Mouse (Mus musculus): ENCODE results near the gene Dnajc10. TPM values are rescaled to one million over a fixed set of nuclear protein-coding genes. Genes with fewer than 3 reads are reported as not detected.
A peak's percentile ranks its signal among the peaks of the same experiment; 100 is the strongest.

Dnajc10 gene
- 86.6 and 97.0 TPM in 2 replicates for polyA plus RNA-seq (2016; fragmentation: Nextera tagmentation; extraction: Ambion mirVana)

DNA sequence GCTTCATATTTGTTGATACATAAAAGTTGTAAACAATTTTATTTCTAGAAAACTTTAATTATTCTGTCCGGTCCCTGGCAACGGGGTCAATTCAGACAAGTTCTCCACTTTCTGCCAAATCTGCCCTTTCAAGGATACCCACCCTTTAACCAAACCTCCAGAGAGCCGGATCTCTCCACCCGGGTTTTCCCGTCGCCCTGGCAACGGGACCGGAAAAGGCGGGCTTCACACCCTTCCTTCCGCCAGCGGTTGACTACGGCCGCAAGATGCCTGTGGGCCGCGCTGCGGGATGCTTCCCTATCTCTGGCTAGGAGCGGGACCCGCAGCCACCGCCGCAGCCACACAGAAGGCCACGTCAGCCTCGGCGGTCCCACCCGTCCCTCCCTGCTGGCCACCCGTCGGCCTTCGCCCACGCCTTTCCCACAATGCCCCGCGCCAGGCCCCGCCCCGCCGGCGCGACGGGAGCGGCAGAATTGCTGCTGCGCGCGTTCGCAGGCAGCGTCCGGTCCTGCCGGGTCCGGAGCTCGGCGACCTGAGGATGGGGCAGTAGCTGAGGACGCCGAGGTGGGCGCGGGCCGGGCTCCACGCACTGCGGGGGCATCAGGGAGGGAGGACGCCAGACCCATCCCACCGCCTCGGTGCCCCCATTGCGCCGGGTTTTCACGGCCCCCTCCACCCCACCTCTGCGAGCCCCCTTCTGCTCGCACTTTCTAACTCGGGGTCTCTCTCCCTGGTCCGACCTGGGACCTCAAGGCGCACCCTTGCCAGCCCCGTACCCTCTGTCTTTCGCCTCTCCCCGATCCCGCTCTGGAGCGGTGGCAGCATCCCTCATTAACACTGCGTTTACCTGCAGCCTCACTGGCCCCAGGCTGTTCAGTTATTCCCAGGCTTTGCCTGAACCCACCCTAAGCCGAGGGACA lies at the start of gene Dnajc10:
TSS of gene Dnajc10 (plus strand) at position 225 of the 920 bp plus-strand sequence.
- peak within 1 kb of the TSS; percentile 88 for H3K9ac ChIP-seq
- peak within 1 kb of the TSS; percentile 78 for H3K4me3 ChIP-seq
- H3K4me2 ChIP-seq (replicated peaks), result peak within 1 kb of the TSS; percentile 70
- H3K27ac ChIP-seq, result peak within 1 kb of the TSS; percentile 97
- H3K27me3 ChIP-seq, result no peaks in the 10 kb centered on the region
- 0 out of 2 replicates have a peak, but pooled peaks cover 8% of the 10 kb centered on the region for H3K36me3 ChIP-seq
- H3K4me1 ChIP-seq, result peaks cover 14% of the 10 kb centered on the region; the same call in 1 of the 2 replicates
- no peaks in the 10 kb centered on the region for H3K9me3 ChIP-seq (replicated peaks)
- ATAC-seq (ENCODE audit: low FRiP score), result peak; percentile 96
- under 1% methylated on average over 66 of the region's 72 CpGs for WGBS

DNA sequence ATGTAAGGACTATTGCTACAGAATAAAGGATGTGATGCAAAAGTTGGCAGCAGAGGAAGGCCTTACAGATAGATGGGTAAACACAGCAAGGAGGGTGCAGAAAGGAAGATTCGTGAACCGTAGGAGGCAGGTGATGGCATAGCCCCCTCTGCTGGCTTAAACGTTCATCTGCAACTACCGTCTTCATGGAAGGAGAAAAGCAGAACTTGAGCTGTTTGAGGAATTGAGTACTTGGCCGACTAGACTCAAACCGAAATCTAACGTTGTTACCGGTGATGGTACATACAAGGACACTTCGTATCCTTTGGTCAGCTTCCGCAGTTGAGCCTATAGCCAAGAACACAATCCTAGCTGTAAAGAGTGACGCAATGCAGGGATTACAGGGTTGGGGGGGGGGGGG lies 48.4 kb upstream of the Dnajc10 start:
- H3K36me3 ChIP-seq, result no peaks in the 10 kb centered on the region
- 17% methylated on average over 11 of the region's 11 CpGs for WGBS
- no peak overlapping the region for H3K9ac ChIP-seq
- H3K4me1 ChIP-seq, result no peaks in the 10 kb centered on the region
- 0 out of 2 replicates have a peak, but pooled peaks have one; percentile 46 for ATAC-seq (ENCODE audit: low FRiP score)
- peak overlapping the region; percentile 36 for H3K4me2 ChIP-seq (replicated peaks)
- no peak overlapping the region for H3K27ac ChIP-seq
- no peak overlapping the region for H3K4me3 ChIP-seq
- no peaks in the 10 kb centered on the region for H3K27me3 ChIP-seq
- no peaks in the 10 kb centered on the region for H3K9me3 ChIP-seq (replicated peaks)

DNA sequence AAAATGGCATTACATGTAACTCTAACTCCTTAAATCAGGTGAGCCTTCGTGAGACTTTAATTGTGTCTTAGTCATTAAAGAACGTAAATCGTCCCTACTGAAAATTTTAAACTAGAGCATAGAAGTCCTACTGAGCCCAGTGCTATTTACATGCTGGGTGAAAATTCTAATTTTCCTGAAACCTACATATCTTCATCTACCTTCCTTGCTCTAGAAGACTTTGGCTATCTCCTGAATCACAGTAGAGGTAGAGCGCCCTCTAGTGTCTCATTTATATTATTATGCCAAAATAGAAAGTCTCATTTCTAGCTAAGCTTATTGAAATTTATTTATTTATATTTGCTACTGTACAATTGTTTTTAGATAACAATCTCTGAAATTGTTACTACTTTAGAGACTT lies 47.2 kb upstream of the Dnajc10 start:
- ATAC-seq (ENCODE audit: low FRiP score), result no peak
- Histone ChIP-seq H3K9me3 (replicated peaks) (no peaks in the 10 kb centered on the region), H3K9ac (no peak overlapping the region), H3K4me3 (no peak overlapping the region), H3K36me3 (no peaks in the 10 kb centered on the region), H3K27me3 (no peaks in the 10 kb centered on the region), H3K4me1 (no peaks in the 10 kb centered on the region), H3K4me2 (replicated peaks) (no peak overlapping the region), H3K27ac (no peak overlapping the region)
- WGBS, result 62% methylated on average over 4 of the region's 4 CpGs

DNA sequence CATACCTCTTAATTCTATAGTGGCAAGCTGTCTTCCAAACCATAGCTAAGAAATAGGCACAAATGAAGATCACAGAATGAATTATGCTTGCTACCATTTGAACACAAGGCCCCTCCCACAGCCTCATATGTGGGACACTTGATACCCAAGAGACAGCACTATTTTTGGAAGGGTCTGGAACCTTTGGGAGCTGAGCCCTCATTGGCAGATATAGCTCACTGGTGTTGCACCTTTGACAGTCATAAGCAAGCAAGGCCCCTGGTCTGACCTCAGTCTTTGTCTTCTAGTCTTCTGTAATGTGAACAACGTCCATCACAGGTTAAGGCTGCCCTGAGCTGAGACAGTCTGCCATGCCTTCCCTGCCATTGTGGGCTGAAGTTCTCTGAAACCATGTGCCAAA lies 43.8 kb upstream of the Dnajc10 start:
- Histone ChIP-seq H3K9me3 (replicated peaks) (no peaks in the 10 kb centered on the region), H3K4me2 (replicated peaks) (no peak overlapping the region), H3K27ac (no peak overlapping the region), H3K36me3 (no peaks in the 10 kb centered on the region), H3K9ac (no peak overlapping the region), H3K4me3 (no peak overlapping the region), H3K27me3 (no peaks in the 10 kb centered on the region), H3K4me1 (no peaks in the 10 kb centered on the region)
- 80% methylated on average over 1 of the region's 1 CpGs for WGBS
- ATAC-seq (ENCODE audit: low FRiP score), result no peak

DNA sequence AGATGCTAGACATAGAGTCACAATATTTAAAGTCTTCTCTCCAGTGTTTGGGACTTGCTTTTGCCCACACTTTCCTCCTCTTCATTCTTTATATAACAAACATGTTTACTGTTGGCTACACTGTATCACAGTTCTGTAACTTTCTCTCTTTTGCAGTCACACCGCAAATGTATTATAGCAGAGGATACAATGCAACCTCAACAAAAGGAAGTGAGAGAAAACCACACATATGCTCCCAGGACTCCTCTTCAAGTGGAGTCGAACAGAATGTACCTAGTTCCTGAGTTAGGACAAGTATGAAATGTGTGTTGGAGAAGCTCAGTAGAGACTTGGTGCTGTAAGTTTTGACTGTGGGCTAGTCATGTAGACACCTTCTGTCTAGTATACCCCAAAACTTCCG lies 42.2 kb upstream of the Dnajc10 start:
- Histone ChIP-seq H3K4me2 (replicated peaks) (no peak overlapping the region), H3K9me3 (replicated peaks) (no peaks in the 10 kb centered on the region), H3K27ac (no peak overlapping the region), H3K9ac (no peak overlapping the region), H3K36me3 (no peaks in the 10 kb centered on the region), H3K27me3 (no peaks in the 10 kb centered on the region), H3K4me1 (no peaks in the 10 kb centered on the region), H3K4me3 (no peak overlapping the region)
- ATAC-seq (ENCODE audit: low FRiP score), result no peak
- 92% methylated on average over 3 of the region's 3 CpGs for WGBS

DNA sequence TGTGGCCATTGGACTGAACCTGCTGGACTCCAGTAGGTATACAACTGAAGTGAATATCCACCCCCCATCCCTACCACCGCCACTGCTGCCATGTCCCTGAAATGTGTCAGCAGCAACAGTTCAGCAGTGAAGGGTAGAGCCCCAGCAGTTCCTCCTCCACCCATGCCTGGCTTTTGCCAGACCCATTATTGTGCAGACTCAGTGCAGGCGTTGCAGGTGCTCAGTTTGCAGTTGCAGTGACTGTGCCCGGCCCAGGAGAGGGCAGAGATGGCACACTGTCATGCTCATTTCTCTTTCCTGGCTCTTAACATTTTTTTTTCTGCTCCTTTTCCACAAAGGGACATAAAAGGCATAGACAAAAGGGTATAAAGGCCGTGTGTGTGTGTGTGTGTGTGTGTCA lies 41.5 kb upstream of the Dnajc10 start:
- Histone ChIP-seq H3K27me3 (no peaks in the 10 kb centered on the region), H3K9me3 (replicated peaks) (no peaks in the 10 kb centered on the region), H3K9ac (no peak overlapping the region), H3K27ac (no peak overlapping the region), H3K4me1 (no peaks in the 10 kb centered on the region), H3K4me3 (no peak overlapping the region), H3K36me3 (no peaks in the 10 kb centered on the region), H3K4me2 (replicated peaks) (no peak overlapping the region)
- no peak for ATAC-seq (ENCODE audit: low FRiP score)
- 72% methylated on average over 4 of the region's 4 CpGs for WGBS

DNA sequence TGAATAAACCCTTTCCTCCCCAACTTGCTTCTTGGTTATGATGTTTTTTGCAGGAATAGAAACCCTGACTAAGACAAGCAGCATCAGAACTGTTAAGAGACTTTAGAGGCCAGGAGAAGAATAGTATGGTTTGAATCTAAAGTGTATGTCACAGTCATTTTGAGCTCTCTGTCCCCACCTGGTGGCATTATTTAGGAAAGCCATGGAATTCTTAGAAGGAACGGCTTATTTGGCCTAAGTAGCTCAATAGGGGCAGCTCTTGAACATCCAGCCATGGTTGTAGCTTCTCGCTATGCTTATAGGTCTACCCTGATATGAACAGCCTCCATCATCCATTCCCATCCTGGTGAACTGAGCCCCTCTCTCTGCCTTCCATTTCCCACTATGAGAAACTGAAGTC lies 40.1 kb upstream of the Dnajc10 start:
- Histone ChIP-seq H3K27ac (no peak overlapping the region), H3K27me3 (no peaks in the 10 kb centered on the region), H3K9ac (no peak overlapping the region), H3K4me2 (replicated peaks) (no peak overlapping the region), H3K4me1 (no peaks in the 10 kb centered on the region), H3K36me3 (no peaks in the 10 kb centered on the region), H3K9me3 (replicated peaks) (no peaks in the 10 kb centered on the region), H3K4me3 (no peak overlapping the region)
- 51% methylated on average over 2 of the region's 2 CpGs for WGBS
- no peak for ATAC-seq (ENCODE audit: low FRiP score)

DNA sequence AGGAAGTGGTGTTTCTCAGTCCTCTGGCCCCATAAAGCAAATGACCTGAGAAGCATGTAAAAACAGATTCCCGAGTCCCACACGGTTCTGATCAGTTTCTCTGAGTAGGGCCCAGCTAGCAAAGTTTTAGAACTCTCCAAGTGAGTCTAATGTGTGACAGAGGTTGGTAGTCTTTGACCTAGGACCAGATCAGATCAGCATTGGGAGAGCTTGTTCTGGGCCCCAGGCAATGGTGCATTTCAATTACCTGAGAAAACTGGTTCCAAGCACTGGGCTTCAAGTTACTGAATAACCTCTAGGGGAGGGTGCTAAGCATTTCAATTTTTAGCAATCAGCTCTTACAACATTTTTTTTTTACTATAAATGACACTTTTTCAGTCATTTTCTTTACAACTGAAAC lies 33.1 kb upstream of the Dnajc10 start:
- 89% methylated on average over 2 of the region's 2 CpGs for WGBS
- Histone ChIP-seq H3K9me3 (replicated peaks) (no peaks in the 10 kb centered on the region), H3K9ac (no peak overlapping the region), H3K4me1 (no peaks in the 10 kb centered on the region), H3K36me3 (no peaks in the 10 kb centered on the region), H3K4me3 (no peak overlapping the region), H3K4me2 (replicated peaks) (no peak overlapping the region), H3K27ac (no peak overlapping the region), H3K27me3 (no peaks in the 10 kb centered on the region)
- no peak for ATAC-seq (ENCODE audit: low FRiP score)

DNA sequence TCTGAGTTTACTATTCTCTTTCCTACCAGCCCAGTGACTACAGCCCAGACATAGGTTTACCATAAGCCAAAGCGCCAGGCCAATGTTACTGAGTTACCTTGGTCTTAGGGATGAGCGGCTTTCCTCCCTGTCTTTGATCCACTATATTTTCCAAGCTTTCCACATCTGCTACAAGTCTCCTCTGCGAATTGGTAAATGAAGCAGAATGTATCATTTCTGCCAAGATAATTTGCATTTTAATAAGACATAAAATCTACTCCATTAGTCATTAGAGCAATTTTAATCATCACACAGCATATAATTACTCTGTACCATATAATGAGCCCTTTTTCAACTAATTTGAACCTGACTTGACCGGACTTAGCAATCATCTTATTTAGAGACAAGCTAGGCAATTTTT lies 28.9 kb upstream of the Dnajc10 start:
- peak; percentile 54; the same call in 1 of the 2 replicates for ATAC-seq (ENCODE audit: low FRiP score)
- Histone ChIP-seq H3K36me3 (no peaks in the 10 kb centered on the region), H3K27ac (no peak overlapping the region), H3K4me2 (replicated peaks) (no peak overlapping the region), H3K4me1 (no peaks in the 10 kb centered on the region), H3K4me3 (no peak overlapping the region), H3K9ac (no peak overlapping the region), H3K9me3 (replicated peaks) (no peaks in the 10 kb centered on the region), H3K27me3 (no peaks in the 10 kb centered on the region)
- WGBS, result 87% methylated on average over 4 of the region's 4 CpGs

DNA sequence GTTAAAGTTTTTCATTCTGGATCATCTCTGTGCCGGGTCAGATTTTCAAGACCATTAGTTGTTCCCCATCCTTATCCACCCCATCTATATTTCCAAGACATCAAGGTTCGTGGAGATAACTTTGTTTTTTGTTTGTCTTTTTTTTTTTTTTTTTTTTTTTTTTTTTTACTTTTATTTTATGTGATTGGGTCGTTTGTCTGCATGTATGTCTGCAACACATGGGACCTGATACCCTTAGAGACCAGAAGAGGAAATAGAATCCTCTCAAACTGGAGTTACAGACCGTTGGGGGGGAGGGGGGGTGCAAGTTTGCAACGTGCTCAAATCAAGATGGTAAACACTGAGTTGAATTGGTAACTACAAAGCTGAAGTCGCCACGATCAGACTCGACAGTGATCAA lies 23.1 kb upstream of the Dnajc10 start, which contains the start of gene Prdx6b:
TSS of gene Prdx6b (plus strand) at position 301 of the 400 bp plus-strand sequence.
- Histone ChIP-seq H3K9ac (no peak within 1 kb of the TSS), H3K4me3 (no peak within 1 kb of the TSS), H3K9me3 (replicated peaks) (no peaks in the 10 kb centered on the region), H3K27me3 (no peaks in the 10 kb centered on the region), H3K4me2 (replicated peaks) (no peak within 1 kb of the TSS), H3K4me1 (no peaks in the 10 kb centered on the region), H3K36me3 (no peaks in the 10 kb centered on the region), H3K27ac (no peak within 1 kb of the TSS)
- ATAC-seq (ENCODE audit: low FRiP score), result no peak
- WGBS, result 86% methylated on average over 8 of the region's 8 CpGs

DNA sequence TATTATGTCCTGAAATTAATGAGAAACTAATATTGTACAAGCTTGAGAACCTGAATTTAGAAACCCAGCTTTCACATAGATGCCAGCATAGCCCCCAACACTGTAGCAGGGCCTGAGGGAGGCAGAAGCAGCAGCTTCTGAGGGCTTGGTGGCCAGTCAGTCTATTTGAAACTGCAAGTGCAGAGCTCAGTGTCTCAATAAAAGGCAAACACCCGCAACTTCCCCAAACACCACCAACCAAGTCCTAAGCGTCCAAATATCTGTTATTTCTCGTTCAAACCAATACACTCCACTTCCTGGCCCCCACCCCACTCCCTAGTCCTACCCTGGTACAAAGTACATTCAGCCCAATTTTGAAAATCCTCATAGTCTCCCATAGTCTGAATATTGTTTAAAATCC lies 16.9 kb upstream of the Dnajc10 start:
- no peak for ATAC-seq (ENCODE audit: low FRiP score)
- no peak overlapping the region for H3K9ac ChIP-seq
- no peaks in the 10 kb centered on the region for H3K27me3 ChIP-seq
- no peaks in the 10 kb centered on the region for H3K4me1 ChIP-seq
- 87% methylated on average over 3 of the region's 3 CpGs for WGBS
- H3K36me3 ChIP-seq, result no peaks in the 10 kb centered on the region
- no peak overlapping the region for H3K27ac ChIP-seq
- no peak overlapping the region for H3K4me3 ChIP-seq
- no peaks in the 10 kb centered on the region for H3K9me3 ChIP-seq (replicated peaks)
- H3K4me2 ChIP-seq (replicated peaks), result no peak overlapping the region

DNA sequence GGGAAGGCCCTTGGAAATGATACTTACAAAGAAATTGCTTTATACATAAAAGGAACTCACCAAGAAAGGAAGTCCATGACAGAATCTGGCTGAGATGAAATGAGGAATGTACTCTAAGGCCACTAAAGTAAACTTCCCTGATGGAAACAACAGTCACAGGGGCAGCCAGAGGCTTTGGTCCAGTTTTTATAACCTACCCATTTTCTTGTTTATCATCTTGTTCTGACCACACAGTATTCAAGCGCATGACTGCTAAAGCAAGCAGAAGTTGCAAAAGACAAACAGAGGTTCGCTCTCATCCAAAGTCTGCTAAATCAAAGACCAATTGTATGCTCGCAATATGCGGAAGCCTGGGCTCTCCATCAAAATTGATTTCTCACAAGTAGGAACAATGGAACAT lies 14.5 kb upstream of the Dnajc10 start:
- Histone ChIP-seq H3K9ac (no peak overlapping the region), H3K27me3 (no peaks in the 10 kb centered on the region), H3K4me2 (replicated peaks) (no peak overlapping the region), H3K36me3 (no peaks in the 10 kb centered on the region), H3K27ac (no peak overlapping the region), H3K4me1 (no peaks in the 10 kb centered on the region), H3K4me3 (no peak overlapping the region), H3K9me3 (replicated peaks) (no peaks in the 10 kb centered on the region)
- no peak for ATAC-seq (ENCODE audit: low FRiP score)
- 83% methylated on average over 4 of the region's 4 CpGs for WGBS

DNA sequence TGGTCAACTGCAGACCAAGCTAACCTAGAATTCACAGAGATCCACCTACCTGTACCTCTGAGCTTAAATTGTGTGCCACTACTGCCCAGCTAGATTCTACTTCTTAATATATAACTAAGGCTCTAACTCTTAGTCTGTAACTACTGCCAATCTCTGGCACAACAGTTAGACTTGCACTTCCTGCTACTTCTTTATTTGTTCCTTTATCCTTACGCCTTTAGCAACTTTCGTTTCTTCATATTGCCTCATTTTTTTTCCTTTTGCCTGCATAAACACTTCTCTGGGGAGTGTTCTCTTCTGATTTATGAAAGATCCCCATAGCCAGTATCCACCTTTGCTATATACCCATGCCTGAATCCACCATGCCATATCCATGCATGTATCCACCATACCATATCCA lies 11.3 kb upstream of the Dnajc10 start:
- no peak overlapping the region for H3K27ac ChIP-seq
- WGBS, result 96% methylated on average over 2 of the region's 2 CpGs
- no peak overlapping the region for H3K4me2 ChIP-seq (replicated peaks)
- no peaks in the 10 kb centered on the region for H3K9me3 ChIP-seq (replicated peaks)
- no peak overlapping the region for H3K4me3 ChIP-seq
- no peaks in the 10 kb centered on the region for H3K36me3 ChIP-seq
- H3K4me1 ChIP-seq, result no peaks in the 10 kb centered on the region
- H3K27me3 ChIP-seq, result no peaks in the 10 kb centered on the region
- no peak for ATAC-seq (ENCODE audit: low FRiP score)
- no peak overlapping the region for H3K9ac ChIP-seq
